Mouse (Mus musculus) liver, postnatal 0 days (tissue): ENCODE results near the gene Macrod1.

ENCODE experiments used
- CTCF ChIP-seq: sonication (generic); IDR thresholded peaks from 2 replicates; pipeline ENCODE4 v1.5.1; 2016; ENCODE audit warnings: antibody characterized with exemption, low read depth
- EP300 ChIP-seq: IDR thresholded peaks from 2 replicates; pipeline ENCODE4 v1.6.1; 2016; ENCODE audit warnings: antibody characterized with exemption, low read depth, mild to moderate bottlenecking

DNA sequence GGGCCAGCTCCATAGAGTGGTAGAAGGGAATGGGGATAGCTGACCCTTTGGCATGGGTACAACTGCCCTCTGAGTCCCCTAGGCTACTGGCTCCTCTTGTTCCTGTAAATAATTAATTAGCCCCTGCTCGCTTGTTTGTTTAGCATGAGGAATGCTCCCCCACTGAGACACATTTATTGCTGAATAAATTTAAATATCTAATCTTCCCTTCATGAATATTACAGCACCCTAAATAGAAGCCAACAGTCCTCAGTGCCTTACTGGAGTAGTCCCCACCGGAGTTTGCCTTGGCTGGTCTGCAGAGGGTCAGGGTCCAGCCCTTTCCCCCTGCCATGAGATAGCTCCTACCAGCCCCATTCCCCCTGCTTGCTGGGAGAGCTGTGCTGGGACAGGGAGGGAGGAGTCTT is 136.0 kb downstream of the Macrod1 start:
- TF ChIP-seq CTCF: no peak
- TF ChIP-seq EP300: no peak
